Mouse (Mus musculus) CH12.LX (cell line): ENCODE results near the gene Mrps36.

ENCODE experiments used
- EP300 ChIP-seq: IDR thresholded peaks from 2 replicates; pipeline ENCODE4 v1.6.1; 2011; ENCODE audit warnings: low read length, improper control_type of control experiment
- ZKSCAN1 ChIP-seq: IDR thresholded peaks from 2 replicates; pipeline ENCODE4 v1.6.1; 2012; ENCODE audit warnings: low read depth, inconsistent platforms, low read length, improper control_type of control experiment, borderline replicate concordance

DNA sequence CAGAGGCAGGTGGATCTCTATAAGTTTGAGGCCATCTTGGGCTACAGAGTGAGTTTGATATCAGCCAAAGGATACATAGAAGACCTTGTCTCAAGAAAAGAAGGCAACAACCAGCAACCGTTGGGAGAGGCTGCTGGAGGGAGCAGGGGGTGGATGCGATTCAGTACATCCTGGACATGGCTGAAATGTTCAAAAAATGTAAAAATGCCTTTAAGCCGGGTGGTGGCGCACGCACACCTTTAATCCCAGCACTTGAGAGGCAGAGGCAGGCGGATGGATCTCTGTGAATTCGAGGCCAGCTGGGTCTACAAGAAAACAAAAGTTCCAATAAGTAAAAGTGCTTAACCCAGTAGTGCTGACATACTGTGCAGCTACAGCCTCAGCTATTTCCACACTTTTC, 56.9 kb downstream of the Mrps36 start:
- TF ChIP-seq ZKSCAN1: no peak
- TF ChIP-seq EP300: no peak
